Mouse (Mus musculus) thymus, postnatal 36 days (tissue): ENCODE results near the gene R3hdm4.

ENCODE experiments used
- DNase-seq, 2 experiments: peaks; one replicate each; pipeline ENCODE4 v3.0.0; 2022; ENCODE audit warnings: mixed read lengths in 2 of 2

R3hdm4 gene

DNA sequence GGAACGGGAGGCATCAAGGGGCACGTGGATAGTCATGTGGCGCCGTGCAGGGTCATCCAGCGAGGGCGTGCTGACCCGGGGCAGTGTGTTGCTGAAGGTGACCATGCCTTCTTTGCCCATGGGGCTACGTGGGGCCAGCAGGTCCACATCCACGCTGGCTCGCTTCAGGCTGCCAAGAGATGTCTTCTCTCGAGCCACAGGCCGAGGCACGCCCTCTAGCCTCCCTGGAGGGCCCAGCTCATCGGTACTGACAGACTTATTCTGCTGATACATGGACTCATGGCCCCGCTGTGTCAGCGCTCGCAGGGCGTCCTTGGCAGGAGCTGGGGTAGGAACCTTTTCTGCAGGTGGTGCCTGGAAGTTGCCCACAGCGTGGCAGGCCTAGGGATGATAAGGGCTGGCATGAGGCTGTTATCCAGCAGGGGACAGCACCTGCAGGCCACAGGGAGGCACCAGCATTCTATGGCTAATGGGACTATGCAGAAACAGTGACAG, 55.2 kb downstream of the R3hdm4 start:
- peak in 1 of 2 experiments; percentile 23 for DNase-seq

- DNase-seq = peak in 1 of 2 experiments; percentile 23
These were observed 55.8 kb downstream of the R3hdm4 start for GRCm38 (mm10) chr10:79865189-79865601.

DNA sequence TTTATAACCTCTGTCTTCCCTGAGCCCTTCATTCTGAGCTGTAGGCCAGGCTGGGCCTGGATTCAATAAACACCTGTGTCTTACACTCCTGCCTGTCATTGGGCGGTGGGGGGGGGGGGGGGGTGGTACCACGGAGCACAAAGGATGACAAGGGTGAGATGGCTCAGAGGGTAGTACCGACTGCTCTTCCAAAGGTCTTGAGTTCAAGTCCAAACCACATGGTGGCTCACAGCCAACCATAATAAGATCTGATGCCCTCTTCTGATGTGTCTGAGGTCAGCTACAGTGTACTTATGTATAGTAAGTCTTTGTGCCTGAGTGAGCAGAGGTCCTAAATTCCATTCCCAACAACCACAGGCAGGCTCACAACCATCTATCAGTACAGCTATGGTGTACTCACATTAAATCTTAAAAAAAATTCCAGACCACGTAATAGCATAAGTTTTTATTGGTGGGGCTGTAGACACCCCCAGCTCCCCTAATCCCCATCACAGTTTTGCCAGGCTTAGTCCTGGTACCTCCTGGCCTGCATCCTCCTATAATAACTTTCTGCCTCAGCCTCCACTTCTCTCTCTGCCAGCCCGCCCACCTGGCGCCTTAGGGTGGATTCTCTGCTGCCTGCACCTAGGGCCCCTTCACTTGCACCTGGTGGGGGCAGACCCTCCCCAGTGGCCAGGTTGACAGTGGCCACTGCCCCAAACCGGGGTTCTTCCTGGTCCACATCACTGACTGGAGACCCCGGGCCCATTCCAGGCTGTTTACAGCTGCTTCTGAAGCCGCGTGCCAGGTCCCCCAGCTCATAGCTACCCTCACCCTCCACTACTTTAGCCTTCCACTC, 56.4 kb downstream of the R3hdm4 start:
- peak in 1 of 2 experiments; percentile 30 for DNase-seq

GRCm38 (mm10) chr10:79862925-79863324, 58.1 kb downstream of the R3hdm4 start:
- no peak for DNase-seq

DNA sequence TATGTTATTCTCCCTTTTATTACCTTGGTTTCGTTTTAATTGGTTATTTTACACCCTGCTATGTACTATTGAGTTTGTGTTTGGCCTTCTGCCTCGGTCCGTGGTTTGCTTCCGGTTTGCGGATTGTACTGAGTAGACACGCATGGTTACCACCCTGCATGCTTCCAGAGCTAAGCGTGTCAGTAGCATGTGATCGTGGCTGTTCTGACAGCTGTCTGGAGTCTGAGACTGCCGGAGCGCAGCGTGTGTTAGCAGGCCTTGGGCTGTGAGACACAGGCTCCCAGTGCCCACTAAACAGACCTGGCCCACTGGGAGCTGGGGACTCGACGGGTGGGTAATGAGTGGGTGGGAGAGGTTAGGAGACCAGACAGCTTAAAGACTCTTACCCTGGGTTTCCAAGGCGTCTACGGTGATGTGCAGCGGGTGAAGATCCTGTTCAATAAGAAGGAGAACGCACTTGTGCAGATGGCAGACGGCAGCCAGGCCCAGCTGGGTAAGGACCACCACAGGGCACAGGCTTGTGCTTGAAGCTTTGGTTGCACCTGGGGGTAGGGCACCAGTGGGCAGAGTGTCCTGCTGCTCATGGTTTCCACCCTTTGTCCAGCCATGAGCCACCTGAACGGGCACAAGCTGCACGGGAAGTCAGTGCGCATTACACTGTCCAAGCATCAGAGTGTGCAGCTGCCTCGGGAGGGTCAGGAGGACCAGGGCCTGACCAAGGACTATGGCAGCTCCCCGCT, 58.8 kb downstream of the R3hdm4 start:
- no peak for DNase-seq

DNA sequence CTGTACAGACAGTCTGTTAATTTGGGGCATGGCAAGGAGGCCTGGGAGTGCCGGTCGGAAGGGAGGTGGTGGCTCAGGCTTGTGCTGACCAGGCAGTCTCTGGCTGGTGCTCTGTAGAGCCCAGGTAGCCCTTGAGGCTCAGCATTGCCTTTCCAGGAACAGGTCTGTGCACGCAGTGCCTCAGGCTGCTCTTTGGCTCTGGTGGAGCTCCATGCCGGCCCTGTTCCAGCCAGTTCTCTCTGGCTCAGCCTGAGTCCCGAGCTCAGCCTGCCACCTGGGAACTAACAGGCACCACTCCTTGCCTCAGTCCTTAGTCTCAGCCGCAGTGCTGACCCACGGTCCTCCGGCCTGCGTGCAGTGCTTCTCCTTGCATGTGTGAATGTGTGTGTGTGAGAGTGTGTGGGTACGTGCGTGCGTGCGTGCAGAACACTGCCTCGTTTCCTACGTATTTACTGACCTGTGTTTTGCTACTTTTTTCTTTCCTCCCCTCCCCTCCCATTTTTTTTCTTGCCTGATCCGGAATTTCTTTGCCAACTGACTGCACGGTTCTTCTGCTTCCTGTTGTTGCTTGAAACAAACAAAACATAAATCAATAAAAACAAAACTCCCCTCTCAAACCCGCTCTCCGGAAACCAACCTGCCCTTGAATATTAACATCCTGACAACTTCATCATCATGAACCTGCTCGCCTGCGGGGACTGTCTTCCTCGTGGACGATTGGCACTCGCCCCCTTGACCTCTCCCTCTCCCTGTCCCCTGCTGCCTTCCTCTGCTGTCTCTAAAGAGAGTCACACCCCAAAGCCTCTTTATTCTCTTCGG, 59.6 kb downstream of the R3hdm4 start:
- no peak for DNase-seq

GRCm38 (mm10) chr10:79860079-79860911, 60.7 kb downstream of the R3hdm4 start:
- DNase-seq = no peak
